Mouse (Mus musculus) spleen, adult 2 months (tissue): Measurements from ENCODE around the gene Rad51b. TPM values are rescaled to one million over a fixed set of nuclear protein-coding genes. Genes with fewer than 3 reads are reported as not detected.

Source experiments
- DNase-seq, 2 experiments: peaks; one replicate each; pipeline versions ENCODE4 v3.0.0 to v3.0.0-alpha.2; 2012 to 2021; ENCODE audit warnings: low spot score in 2 of 2, low read depth in 1 of 2
- H3K27ac ChIP-seq: fragments of 200-500 bp; 2 replicates; pipeline ENCODE4 v1.5.1; 2012; ENCODE audit warnings: low read length, inconsistent platforms; ENCODE audit not compliant: insufficient read depth
- H3K27me3 ChIP-seq: fragments of 200-500 bp; 2 replicates; pipeline ENCODE4 v1.6.1; 2012; ENCODE audit warnings: mild to moderate bottlenecking, moderate library complexity, low read length, inconsistent platforms; ENCODE audit not compliant: control insufficient read depth, insufficient read depth
- H3K36me3 ChIP-seq: fragments of 200-500 bp; 2 replicates; pipeline ENCODE4 v1.6.1; 2012; ENCODE audit warnings: mild to moderate bottlenecking, low read length, inconsistent platforms; ENCODE audit not compliant: control insufficient read depth, insufficient read depth
- H3K4me1 ChIP-seq: fragments of 200-500 bp; 2 replicates; pipeline ENCODE4 v1.6.1; 2011; ENCODE audit warnings: inconsistent platforms; ENCODE audit not compliant: control insufficient read depth, insufficient read depth, insufficient read length
- H3K4me3 ChIP-seq: fragments of 200-500 bp; 2 replicates; pipeline ENCODE4 v1.5.1; 2011; ENCODE audit warnings: mild to moderate bottlenecking, inconsistent platforms; ENCODE audit not compliant: insufficient read depth, insufficient read length; ENCODE audit errors: extremely low read depth
- CTCF ChIP-seq: fragments of 200-500 bp; IDR thresholded peaks from 2 replicates; pipeline ENCODE4 v1.5.1; 2011; ENCODE audit warnings: mild to moderate bottlenecking, inconsistent platforms; ENCODE audit not compliant: insufficient read depth, insufficient read length, insufficient replicate concordance; ENCODE audit errors: extremely low read depth
- POLR2A ChIP-seq: fragments of 200-500 bp; IDR thresholded peaks from 2 replicates; pipeline ENCODE4 v1.6.1; 2011; ENCODE audit warnings: low read depth, low read length, inconsistent platforms
- WGBS: fragments of 180-500 bp; shearing (Covaris S2); methylation state at CpG from one replicate; pipeline ENCODE4 v1.1.7; 2018; 5-methylcytosine and 5-hydroxymethylcytosine counted together
- polyA plus RNA-seq: library from polyadenylated mRNA; depleted of rRNA; stranded (reverse); fragments of >200 nt; gene quantifications from 2 replicates; pipeline ENCODE4 v1.2.3, GENCODE M21; 2012

Gene Rad51b
- polyA plus RNA-seq, 1 experiment, result 0.26 TPM

DNA sequence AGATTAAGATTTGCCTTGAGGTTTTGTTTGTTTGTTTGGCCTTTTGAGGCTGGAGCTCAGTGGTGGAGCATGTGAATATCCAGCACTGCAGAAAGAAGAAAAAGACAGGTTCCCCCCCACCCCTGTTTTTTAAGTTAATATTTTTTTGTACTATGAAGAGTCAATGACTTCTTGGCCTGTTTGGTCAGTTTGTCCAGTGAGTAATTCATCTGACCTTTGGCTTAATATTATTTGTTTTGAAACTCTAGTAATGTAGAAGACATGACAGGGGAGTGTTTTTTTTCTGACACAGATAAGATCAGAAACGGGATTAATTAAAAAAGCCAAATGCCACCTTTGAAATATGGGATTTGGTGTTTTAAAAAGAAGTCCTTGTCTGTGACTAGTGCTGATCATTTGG lies 107.4 kb downstream of the Rad51b start:
- Histone ChIP-seq H3K27ac (no peak overlapping the region), H3K36me3 (no peaks in the 10 kb centered on the region), H3K27me3 (no peaks in the 10 kb centered on the region), H3K4me3 (no peak overlapping the region), H3K4me1 (no peaks in the 10 kb centered on the region)
- WGBS, result 89% methylated on average over 1 of the region's 1 CpGs
- TF ChIP-seq CTCF (no peak), POLR2A (no peak)
- DNase-seq, result no peak

DNA sequence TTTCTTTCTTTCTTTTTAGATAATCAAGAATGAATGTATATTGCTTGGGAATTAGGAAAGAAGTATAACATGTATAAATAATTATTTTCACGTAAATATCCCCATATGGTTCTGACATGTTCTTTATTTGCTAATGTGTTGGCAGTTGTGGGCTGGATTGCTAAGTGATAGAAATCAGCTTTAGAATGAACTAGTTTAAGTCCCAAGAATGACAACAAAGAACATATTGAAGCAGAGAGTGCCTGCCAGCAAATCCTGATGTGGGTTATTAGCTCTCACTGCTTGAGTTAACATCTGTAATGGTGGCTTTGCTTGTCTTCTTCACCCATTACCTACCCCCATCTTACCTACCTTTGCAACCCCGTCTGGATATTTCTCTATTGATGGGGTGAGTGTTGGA lies 111.6 kb downstream of the Rad51b start:
- H3K27ac ChIP-seq, result no peak overlapping the region
- H3K36me3 ChIP-seq, result no peaks in the 10 kb centered on the region
- no peak for DNase-seq
- WGBS, result 88% methylated on average over 2 of the region's 2 CpGs
- no peak overlapping the region for H3K4me3 ChIP-seq
- TF ChIP-seq POLR2A (no peak), CTCF (no peak)
- no peaks in the 10 kb centered on the region for H3K4me1 ChIP-seq
- no peaks in the 10 kb centered on the region for H3K27me3 ChIP-seq

- WGBS, result 77% methylated on average over 4 of the region's 4 CpGs
- DNase-seq, result no peak
- no peaks in the 10 kb centered on the region for H3K27me3 ChIP-seq
- TF ChIP-seq POLR2A (no peak), CTCF (no peak)
- no peaks in the 10 kb centered on the region for H3K36me3 ChIP-seq
- no peak overlapping the region for H3K27ac ChIP-seq
- no peak overlapping the region for H3K4me3 ChIP-seq
- H3K4me1 ChIP-seq, result no peaks in the 10 kb centered on the region
Measured at GRCm38 (mm10) chr12:79409126-79409860, 112.2 kb downstream of the Rad51b start.

- TF ChIP-seq POLR2A (no peak), CTCF (no peak)
- H3K27me3 ChIP-seq, result no peaks in the 10 kb centered on the region
- H3K36me3 ChIP-seq, result no peaks in the 10 kb centered on the region
- no peak overlapping the region for H3K27ac ChIP-seq
- no peak overlapping the region for H3K4me3 ChIP-seq
- H3K4me1 ChIP-seq, result no peaks in the 10 kb centered on the region
- 91% methylated on average over 8 of the region's 8 CpGs for WGBS
- no peak for DNase-seq
Measured at GRCm38 (mm10) chr12:79412894-79413507, 115.9 kb downstream of the Rad51b start.

GRCm38 (mm10) chr12:79417360-79417759 lies 120.3 kb downstream of the Rad51b start:
- no peaks in the 10 kb centered on the region for H3K4me1 ChIP-seq
- no peak overlapping the region for H3K4me3 ChIP-seq
- DNase-seq, result no peak
- WGBS, result 94% methylated on average over 6 of the region's 6 CpGs
- TF ChIP-seq CTCF, result no peak
- TF ChIP-seq POLR2A, result no peak
- H3K36me3 ChIP-seq, result no peaks in the 10 kb centered on the region
- no peaks in the 10 kb centered on the region for H3K27me3 ChIP-seq
- no peak overlapping the region for H3K27ac ChIP-seq

DNA sequence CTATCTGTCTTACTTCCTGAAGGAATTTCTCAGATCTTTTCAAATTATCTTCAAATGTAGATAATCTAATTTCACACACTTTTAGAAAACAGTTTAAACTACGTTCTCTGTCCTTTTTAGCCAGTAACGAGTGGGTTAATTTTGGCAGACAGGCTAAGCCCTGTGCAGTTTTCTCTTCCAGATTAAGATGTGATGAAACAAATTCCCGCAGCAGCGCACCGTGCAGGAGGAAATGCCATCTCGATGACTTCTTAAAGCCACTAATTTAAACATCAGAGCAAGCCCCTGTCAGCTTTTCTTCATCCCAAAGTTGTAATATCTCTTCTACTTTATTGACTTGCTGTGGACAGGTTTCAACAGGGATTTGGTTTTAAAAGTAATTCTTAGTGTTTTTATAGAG lies 123.5 kb downstream of the Rad51b start:
- H3K4me3 ChIP-seq, result no peak overlapping the region
- H3K27me3 ChIP-seq, result no peaks in the 10 kb centered on the region
- no peaks in the 10 kb centered on the region; the same call in 1 of the 2 replicates for H3K4me1 ChIP-seq
- 80% methylated on average over 6 of the region's 6 CpGs for WGBS
- H3K27ac ChIP-seq, result no peak overlapping the region
- H3K36me3 ChIP-seq, result no peaks in the 10 kb centered on the region
- no peak for DNase-seq
- TF ChIP-seq CTCF, result no peak
- TF ChIP-seq POLR2A, result no peak

- TF ChIP-seq POLR2A (no peak), CTCF (no peak)
- 62% methylated on average over 7 of the region's 7 CpGs for WGBS
- H3K36me3 ChIP-seq, result no peaks in the 10 kb centered on the region
- no peak overlapping the region for H3K4me3 ChIP-seq
- no peaks in the 10 kb centered on the region; the same call in 1 of the 2 replicates for H3K4me1 ChIP-seq
- DNase-seq, result no peak
- no peaks in the 10 kb centered on the region for H3K27me3 ChIP-seq
- no peak overlapping the region for H3K27ac ChIP-seq
Measured at GRCm38 (mm10) chr12:79429507-79430291, 132.6 kb downstream of the Rad51b start.
